Mouse (Mus musculus): Measurements from ENCODE around the gene Capn2. TPM values are rescaled to one million over a fixed set of nuclear protein-coding genes. Genes with fewer than 3 reads are reported as not detected.
A peak's percentile ranks its signal among the peaks of the same experiment; 100 is the strongest.

Gene Capn2
- polyA plus RNA-seq, 1 experiment from 2014 or later = 119 TPM

DNA sequence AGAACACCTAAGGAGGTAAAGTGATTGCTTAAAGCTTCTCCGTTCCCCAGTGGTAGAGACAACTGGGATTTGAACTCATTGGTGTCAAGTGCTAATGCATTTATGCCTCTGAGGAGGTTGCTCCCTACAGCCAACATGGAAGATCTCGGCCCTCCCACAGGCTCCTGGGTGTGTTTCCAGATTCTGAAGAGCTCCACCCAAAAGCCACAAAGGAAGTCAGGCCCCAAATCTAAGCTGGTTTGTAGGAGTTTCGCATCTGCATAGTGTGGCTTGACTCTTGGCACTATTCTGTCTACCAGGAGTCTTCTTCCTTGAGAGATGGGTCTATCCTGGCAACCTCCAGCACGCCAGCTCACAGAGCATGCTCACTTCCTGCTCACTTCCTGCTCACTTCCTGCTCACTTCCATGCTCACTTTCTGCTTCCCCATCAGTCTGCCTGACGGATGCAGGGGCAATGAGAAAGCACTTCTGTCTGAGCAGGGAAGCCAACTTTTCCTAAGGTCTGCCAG is 4.5 kb downstream of the Capn2 start:
- H3K4me1 ChIP-seq (replicated peaks) = peaks cover 46% of the 10 kb centered on the region
- H3K36me3 ChIP-seq = peaks cover 60% of the 10 kb centered on the region
- H3K4me3 ChIP-seq = no peak overlapping the region
- no peak for ATAC-seq (ENCODE audit: insufficient number of reproducible peaks, low FRiP score)
- no peaks in the 10 kb centered on the region for H3K27me3 ChIP-seq (replicated peaks)
- H3K4me2 ChIP-seq = no peak overlapping the region
- WGBS = 78% methylated on average over 5 of the region's 5 CpGs
- no peaks in the 10 kb centered on the region for H3K9me3 ChIP-seq (replicated peaks)
- no peak overlapping the region for H3K9ac ChIP-seq
- H3K27ac ChIP-seq (ENCODE audit: poor library complexity, severe bottlenecking) = no peak overlapping the region

DNA sequence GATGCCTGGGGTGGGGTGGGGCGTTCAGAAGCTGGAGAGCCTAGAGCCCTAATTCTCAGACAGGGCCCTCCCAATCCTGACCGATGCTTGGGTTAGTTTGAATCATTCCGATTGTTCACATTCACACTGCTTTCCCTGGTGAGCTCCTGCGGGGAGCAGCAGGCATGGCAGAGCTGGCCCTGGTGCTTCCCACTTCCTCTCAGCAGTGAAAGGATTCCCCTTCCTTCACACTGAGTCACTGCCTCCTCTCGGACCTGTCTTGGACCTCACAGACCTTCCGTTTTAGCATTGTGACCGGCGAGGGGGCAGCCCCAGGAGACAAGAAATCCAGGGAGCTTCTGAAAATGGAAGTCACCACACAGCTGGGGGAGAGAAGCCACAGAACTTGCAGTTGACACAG is 5.6 kb downstream of the Capn2 start:
- H3K27me3 ChIP-seq (replicated peaks) = no peaks in the 10 kb centered on the region
- 50% methylated on average over 8 of the region's 8 CpGs for WGBS
- no peak overlapping the region for H3K9ac ChIP-seq
- no peak for ATAC-seq (ENCODE audit: insufficient number of reproducible peaks, low FRiP score)
- no peak overlapping the region for H3K27ac ChIP-seq (ENCODE audit: poor library complexity, severe bottlenecking)
- H3K4me1 ChIP-seq (replicated peaks) = peaks cover 46% of the 10 kb centered on the region
- no peak overlapping the region for H3K4me3 ChIP-seq
- no peak overlapping the region for H3K4me2 ChIP-seq
- no peaks in the 10 kb centered on the region for H3K9me3 ChIP-seq (replicated peaks)
- peaks cover 60% of the 10 kb centered on the region for H3K36me3 ChIP-seq

DNA sequence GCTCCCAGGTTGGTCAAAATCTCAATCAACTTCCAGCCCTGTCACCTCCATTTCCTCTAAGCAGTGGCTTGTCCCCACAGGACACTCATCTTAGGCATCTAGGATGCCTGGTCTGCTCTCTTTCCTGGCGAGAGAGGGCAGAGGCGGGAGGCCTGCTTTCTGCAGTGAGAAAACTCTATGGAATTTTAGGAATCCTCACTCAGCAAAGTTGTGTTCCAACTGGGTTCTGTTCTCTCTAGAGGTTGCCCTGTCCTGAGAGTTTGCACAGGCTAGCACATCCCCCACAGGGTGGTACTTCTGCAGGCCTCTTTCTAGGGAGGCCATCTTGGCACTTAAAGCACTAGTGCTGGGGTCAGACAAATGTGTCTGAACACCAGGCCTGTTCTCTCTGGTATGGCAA is 6.3 kb downstream of the Capn2 start:
- Histone ChIP-seq H3K9ac (no peak overlapping the region), H3K4me2 (no peak overlapping the region), H3K36me3 (peaks cover 60% of the 10 kb centered on the region), H3K9me3 (replicated peaks) (no peaks in the 10 kb centered on the region), H3K27ac (ENCODE audit: poor library complexity, severe bottlenecking) (peak overlapping the region; percentile 10; the same call in 1 of the 2 replicates), H3K27me3 (replicated peaks) (no peaks in the 10 kb centered on the region), H3K4me1 (replicated peaks) (peaks cover 51% of the 10 kb centered on the region), H3K4me3 (no peak overlapping the region)
- 43% methylated on average over 2 of the region's 2 CpGs for WGBS
- no peak for ATAC-seq (ENCODE audit: insufficient number of reproducible peaks, low FRiP score)

DNA sequence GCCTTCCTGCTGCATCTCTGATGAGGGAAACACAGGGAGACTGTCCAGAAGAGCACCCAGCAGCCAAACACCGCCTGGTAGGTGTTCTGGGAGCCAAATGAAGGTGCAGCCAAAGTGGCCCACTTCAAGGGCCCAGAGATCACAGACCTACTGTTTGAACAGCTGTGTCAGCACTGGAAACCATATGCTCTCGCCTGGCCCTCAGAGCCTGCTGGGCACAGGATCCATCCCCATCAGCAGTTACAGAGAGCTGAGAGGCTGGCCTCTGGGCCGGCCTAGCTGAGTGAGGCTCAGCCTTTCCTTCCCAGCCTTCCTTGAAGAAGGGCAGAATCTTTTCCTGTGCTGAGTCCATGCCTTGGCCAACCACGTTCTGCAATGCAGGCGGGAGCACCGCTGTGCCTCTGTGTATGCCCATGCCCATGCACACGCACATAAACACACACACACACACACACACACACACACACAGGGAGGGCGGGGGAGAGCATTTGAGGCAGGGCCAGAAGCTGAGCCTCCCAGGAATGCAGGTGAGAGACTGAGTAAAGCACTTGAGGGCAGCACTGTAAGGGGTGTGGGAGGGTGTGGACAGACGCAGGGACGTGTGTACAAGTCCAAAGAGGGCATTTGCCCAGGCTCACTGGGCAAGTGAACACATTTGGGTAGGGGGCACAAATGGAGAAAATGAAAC is 8.2 kb downstream of the Capn2 start:
- Histone ChIP-seq H3K4me2 (no peak overlapping the region), H3K27ac (ENCODE audit: poor library complexity, severe bottlenecking) (no peak overlapping the region), H3K9me3 (replicated peaks) (no peaks in the 10 kb centered on the region), H3K36me3 (peaks cover 59% of the 10 kb centered on the region), H3K9ac (no peak overlapping the region), H3K4me1 (replicated peaks) (peaks cover 57% of the 10 kb centered on the region), H3K27me3 (replicated peaks) (no peaks in the 10 kb centered on the region), H3K4me3 (no peak overlapping the region)
- no peak for ATAC-seq (ENCODE audit: insufficient number of reproducible peaks, low FRiP score)
- WGBS = 75% methylated on average over 10 of the region's 10 CpGs

DNA sequence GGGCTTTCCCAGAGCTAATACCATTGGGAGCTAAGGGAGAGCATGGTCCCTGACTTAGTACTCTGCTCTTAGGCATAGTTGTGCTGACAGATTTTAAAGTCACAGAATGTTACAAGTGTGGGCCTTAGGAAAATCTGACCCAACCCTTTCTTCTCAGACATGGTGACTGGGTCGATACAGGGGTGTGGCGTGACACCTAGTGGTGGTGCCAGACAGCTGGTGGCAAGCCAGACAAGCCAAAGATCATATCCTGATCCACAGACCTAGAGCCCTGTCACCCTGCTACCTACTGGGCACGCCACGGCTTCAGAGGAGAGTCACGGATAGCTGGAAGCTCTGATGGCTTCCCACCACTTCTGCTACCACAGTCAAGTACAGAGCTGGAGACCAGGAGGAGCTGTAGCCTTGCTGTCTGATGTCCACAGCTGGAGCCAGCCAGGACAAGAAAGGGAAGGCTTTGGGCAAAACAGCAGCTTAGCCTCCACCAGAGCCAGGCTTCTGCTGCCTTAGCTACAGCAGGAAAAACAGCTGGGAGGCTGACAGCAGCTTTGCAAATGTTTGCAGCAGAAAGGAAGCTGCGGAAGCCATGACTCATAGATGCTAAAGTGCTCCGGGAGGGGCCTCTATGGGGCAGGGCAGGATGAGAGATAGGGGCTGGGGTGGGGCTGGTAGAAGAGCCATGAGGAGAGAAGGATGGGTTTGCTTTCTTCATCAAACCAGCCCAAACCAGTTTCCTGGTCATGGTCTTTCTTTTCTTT is 11.0 kb downstream of the Capn2 start:
- H3K4me1 ChIP-seq (replicated peaks) = peaks cover 66% of the 10 kb centered on the region
- 24% methylated on average over 7 of the region's 7 CpGs for WGBS
- H3K9ac ChIP-seq = peak overlapping the region; percentile 13; the same call in 1 of the 2 replicates
- no peaks in the 10 kb centered on the region for H3K27me3 ChIP-seq (replicated peaks)
- peak overlapping the region; percentile 79 for H3K27ac ChIP-seq (ENCODE audit: poor library complexity, severe bottlenecking)
- no peak overlapping the region for H3K4me3 ChIP-seq
- no peaks in the 10 kb centered on the region for H3K9me3 ChIP-seq (replicated peaks)
- ATAC-seq (ENCODE audit: insufficient number of reproducible peaks, low FRiP score) = peak; percentile 72; the same call in 1 of the 2 replicates
- H3K36me3 ChIP-seq = peaks cover 39% of the 10 kb centered on the region
- 0 out of 2 replicates have a peak overlapping the region, but pooled peaks have one; percentile 18 for H3K4me2 ChIP-seq

DNA sequence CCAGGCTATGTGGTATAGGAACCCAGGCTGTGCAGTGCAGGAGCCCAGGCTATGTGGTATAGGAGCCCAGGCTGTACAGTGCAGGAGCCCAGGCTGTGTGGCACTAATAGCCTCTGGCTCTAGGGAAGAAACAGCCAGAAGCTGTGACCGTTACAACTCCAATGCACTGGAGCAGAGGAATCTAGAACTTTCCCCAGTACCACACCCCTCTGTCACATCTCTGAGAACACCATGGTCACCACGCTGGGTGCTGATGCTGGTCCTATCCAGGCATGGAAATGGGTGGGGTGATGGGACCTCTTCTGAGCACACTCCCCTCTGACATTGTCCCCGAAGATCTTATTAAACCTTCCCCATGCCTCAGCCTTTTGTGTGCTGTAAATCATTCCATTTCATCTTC is 12.1 kb downstream of the Capn2 start:
- Histone ChIP-seq H3K27ac (ENCODE audit: poor library complexity, severe bottlenecking) (no peak overlapping the region), H3K27me3 (replicated peaks) (no peaks in the 10 kb centered on the region), H3K4me2 (no peak overlapping the region), H3K9me3 (replicated peaks) (no peaks in the 10 kb centered on the region), H3K4me3 (no peak overlapping the region), H3K9ac (no peak overlapping the region), H3K4me1 (replicated peaks) (peaks cover 69% of the 10 kb centered on the region), H3K36me3 (peaks cover 37% of the 10 kb centered on the region)
- ATAC-seq (ENCODE audit: insufficient number of reproducible peaks, low FRiP score) = no peak
- 88% methylated on average over 3 of the region's 3 CpGs for WGBS

DNA sequence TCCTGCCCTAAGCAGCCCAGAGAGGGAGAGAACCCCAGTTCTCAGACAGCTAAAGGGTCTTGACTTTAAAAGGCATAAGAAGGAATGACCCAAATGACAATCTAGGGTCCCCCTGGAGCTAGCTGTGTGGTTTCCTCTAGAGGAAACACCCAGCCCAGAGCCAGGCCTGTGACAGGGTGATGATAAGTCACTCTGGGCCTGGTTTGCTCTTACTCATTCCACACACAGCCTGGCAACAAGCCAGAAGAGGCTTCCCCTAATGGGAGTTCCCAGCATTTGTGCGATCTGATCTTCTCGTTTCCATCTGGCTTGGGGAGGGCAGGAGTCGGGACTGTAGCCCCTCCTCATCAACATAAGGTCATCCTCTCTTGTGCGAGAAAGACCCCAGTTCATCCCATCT is 13.2 kb downstream of the Capn2 start:
- no peak overlapping the region for H3K4me3 ChIP-seq
- H3K36me3 ChIP-seq = peaks cover 26% of the 10 kb centered on the region
- peak overlapping the region; percentile 56; the same call in 1 of the 2 replicates for H3K9ac ChIP-seq
- 0% methylated on average over 4 of the region's 4 CpGs for WGBS
- H3K4me1 ChIP-seq (replicated peaks) = peaks cover 74% of the 10 kb centered on the region
- peak overlapping the region; percentile 53 for H3K4me2 ChIP-seq
- no peaks in the 10 kb centered on the region for H3K9me3 ChIP-seq (replicated peaks)
- H3K27ac ChIP-seq (ENCODE audit: poor library complexity, severe bottlenecking) = peak overlapping the region; percentile 64
- no peaks in the 10 kb centered on the region for H3K27me3 ChIP-seq (replicated peaks)
- peak; percentile 57; the same call in 1 of the 2 replicates for ATAC-seq (ENCODE audit: insufficient number of reproducible peaks, low FRiP score)

DNA sequence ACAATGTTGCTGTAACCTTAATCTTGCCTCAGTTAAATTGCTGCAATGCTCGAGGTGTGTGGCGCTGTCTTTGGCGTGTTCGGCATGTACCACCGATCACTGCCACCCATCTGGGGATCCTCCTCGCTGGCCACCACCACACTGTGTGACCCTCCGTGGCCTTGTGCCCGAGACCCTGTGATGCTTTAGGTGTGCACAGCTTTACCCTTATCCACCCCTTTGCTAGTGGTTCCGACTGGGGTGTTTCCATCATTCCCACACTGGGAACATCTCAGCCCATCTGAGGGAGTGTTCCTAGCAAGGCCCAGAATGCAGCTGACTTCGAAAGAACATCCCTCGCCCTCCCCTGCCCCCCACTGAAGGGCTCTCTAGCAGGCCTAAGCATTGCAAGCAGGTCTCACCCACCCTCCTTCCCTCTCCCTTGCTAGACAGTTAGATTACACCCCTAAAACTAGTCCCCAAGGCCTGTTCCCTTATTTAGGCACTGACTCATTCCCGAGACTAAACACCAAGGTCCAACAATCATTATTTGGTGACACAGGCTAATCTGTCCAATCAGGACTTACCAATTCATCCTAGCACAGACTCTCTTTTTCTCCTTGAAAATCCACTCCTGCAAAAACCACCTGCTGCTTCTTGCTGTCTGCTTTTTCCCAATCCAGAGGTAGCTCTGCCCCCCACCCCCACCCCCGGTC is 14.1 kb downstream of the Capn2 start:
- H3K4me2 ChIP-seq = peak overlapping the region; percentile 53; the same call in 1 of the 2 replicates
- peak overlapping the region; percentile 56 for H3K9ac ChIP-seq
- H3K36me3 ChIP-seq = peaks cover 24% of the 10 kb centered on the region
- H3K4me3 ChIP-seq = no peak overlapping the region
- no peak for ATAC-seq (ENCODE audit: insufficient number of reproducible peaks, low FRiP score)
- no peaks in the 10 kb centered on the region for H3K9me3 ChIP-seq (replicated peaks)
- H3K4me1 ChIP-seq (replicated peaks) = peaks cover 81% of the 10 kb centered on the region
- H3K27ac ChIP-seq (ENCODE audit: poor library complexity, severe bottlenecking) = peak overlapping the region; percentile 64
- H3K27me3 ChIP-seq (replicated peaks) = no peaks in the 10 kb centered on the region
- WGBS = 73% methylated on average over 13 of the region's 13 CpGs

DNA sequence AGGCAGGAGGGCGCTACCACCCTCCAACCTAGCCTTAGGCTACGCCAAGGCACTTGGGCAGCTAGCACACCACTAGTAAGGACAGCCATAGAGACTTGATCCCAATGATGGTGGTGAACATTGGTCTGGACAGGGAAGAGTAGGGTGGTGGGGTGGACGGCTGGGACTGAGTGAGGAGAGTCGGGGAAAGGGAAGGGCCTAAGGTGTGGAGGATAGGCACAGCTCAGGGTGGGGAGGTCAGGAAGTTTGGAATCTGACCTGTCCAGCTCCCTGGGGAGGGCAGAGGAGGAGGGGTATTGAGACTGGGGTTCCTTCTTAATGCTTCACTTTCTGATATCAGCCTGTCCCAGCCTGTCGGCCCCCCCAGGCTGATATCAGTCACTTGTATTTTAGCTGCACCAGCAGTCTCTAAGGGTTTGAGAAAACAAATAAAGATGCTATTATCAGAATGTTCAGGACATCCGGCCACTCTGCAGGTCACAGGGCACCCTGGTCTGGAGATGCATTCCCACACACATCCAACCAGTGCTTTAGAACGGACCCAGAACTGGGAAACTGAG is 14.8 kb downstream of the Capn2 start:
- Histone ChIP-seq H3K9ac (peak overlapping the region; percentile 56; the same call in 1 of the 2 replicates), H3K4me1 (replicated peaks) (peaks cover 86% of the 10 kb centered on the region), H3K4me3 (no peak overlapping the region), H3K9me3 (replicated peaks) (no peaks in the 10 kb centered on the region), H3K36me3 (peaks cover 24% of the 10 kb centered on the region), H3K27me3 (replicated peaks) (no peaks in the 10 kb centered on the region), H3K4me2 (no peak overlapping the region), H3K27ac (ENCODE audit: poor library complexity, severe bottlenecking) (peak overlapping the region; percentile 64; the same call in 1 of the 2 replicates)
- ATAC-seq (ENCODE audit: insufficient number of reproducible peaks, low FRiP score) = no peak
- WGBS = 65% methylated on average over 7 of the region's 7 CpGs

DNA sequence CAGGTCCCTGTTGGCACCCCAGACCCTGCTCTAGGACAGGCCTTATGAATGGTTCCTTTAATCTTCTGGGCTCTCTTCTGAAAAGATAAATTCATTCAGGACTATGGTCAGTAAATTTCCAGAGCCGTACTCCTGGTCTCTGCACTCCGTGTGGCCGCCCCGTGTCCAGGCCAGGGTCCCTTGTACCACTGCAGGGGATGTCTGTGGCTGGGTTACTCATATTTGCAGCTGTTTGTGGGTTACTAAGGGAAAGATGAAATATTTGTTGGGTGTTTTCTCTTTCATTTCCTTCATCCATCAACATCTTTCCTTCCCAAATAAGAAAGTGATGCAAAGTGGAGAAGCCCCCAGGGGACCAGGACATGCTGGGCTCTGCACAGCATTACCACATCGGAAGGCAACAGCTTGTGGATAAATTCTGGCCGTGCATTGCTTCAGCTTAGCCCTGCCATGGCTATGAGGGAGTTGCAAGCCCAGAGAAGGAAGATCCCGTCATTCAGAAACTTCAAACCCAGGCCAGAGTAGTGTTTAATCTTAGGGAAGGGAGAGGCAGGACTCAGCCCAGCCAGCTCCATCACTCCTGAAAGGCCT is 15.5 kb downstream of the Capn2 start:
- 73% methylated on average over 7 of the region's 7 CpGs for WGBS
- H3K4me2 ChIP-seq = no peak overlapping the region
- H3K4me3 ChIP-seq = no peak overlapping the region
- no peak for ATAC-seq (ENCODE audit: insufficient number of reproducible peaks, low FRiP score)
- no peaks in the 10 kb centered on the region for H3K27me3 ChIP-seq (replicated peaks)
- no peak overlapping the region for H3K9ac ChIP-seq
- peaks cover 92% of the 10 kb centered on the region for H3K4me1 ChIP-seq (replicated peaks)
- peaks cover 24% of the 10 kb centered on the region for H3K36me3 ChIP-seq
- no peak overlapping the region for H3K27ac ChIP-seq (ENCODE audit: poor library complexity, severe bottlenecking)
- no peaks in the 10 kb centered on the region for H3K9me3 ChIP-seq (replicated peaks)

All from heart, embryonic 12.5 days (tissue).